ENCODE assay signal across 27 mouse cellular contexts in the genomic region with DNA sequence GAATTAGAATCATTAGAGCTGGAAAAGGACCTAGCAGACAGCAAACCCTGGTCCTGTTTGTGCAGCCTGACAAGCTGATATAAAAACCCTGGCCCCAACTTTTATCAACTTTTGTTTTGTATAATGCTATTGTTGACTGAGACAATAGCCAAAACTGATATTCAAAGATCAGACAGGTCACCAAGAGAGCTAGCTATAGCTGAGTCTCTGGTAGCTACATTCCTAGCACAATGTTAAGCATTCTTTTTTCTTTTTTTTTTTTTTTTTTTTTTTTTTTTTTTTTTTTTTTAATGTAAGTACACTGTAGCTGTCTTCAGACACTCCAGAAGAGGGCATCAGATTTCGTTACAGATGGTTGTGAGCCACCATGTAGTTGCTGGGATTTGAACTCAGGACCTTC. TPM values are rescaled to one million over a fixed set of nuclear protein-coding genes. Genes with fewer than 3 reads are reported as not detected.
"Had no signal": no experiment of that assay in that cellular context is flagged by ENCODE, and none has a peak within 500 bp of the region (broad histone marks: within the 10 kb centered on the region; RNA-seq: fewer than 3 reads in every experiment).

No protein-coding gene starts in this region.

RNA-seq across cellular contexts. Expression of a gene that starts 14.3 kb away (rescaled TPM):
- total RNA-seq: heart, postnatal 10 days; heart, postnatal 14 days; heart, postnatal 36 days; heart, postnatal 4 days; hematopoietic stem cell, adult 5-6 weeks; hindbrain, postnatal 0 days; layer of hippocampus, adult 18-20 months; layer of hippocampus, adult 2 months; layer of hippocampus, adult 8-10 months; layer of hippocampus, postnatal 10 days; layer of hippocampus, postnatal 14 days; layer of hippocampus, postnatal 25 days; layer of hippocampus, postnatal 36 days; left cerebral cortex, adult 18-20 months; left cerebral cortex, adult 2 months; left cerebral cortex, adult 8-10 months had no signal
- polyA plus RNA-seq: heart, embryonic 12.5 days; heart, embryonic 13.5 days; heart, embryonic 14.5 days; heart, embryonic 15.5 days; hindbrain, embryonic 10.5 days; hindbrain, embryonic 12.5 days; hindbrain, embryonic 13.5 days; hindbrain, embryonic 14.5 days; hindbrain, embryonic 15.5 days; hindbrain, embryonic 16.5 days; inflammation-experienced regulatory T-cells, adult 6 months had no signal
